Mouse (Mus musculus): ENCODE measurements around the gene Rwdd1.
A peak's percentile ranks its signal among the peaks of the same experiment; 100 is the strongest.

GRCm38 (mm10) chr10:34033630-34034305 is 14.3 kb upstream of the Rwdd1 start:
- TF ChIP-seq CTCF (IDR thresholded peaks at IDR 0.05) (peak; percentile 72), EP300 (IDR thresholded peaks at IDR 0.05; ENCODE audit: insufficient read depth, low read depth, low read length) (no peak), POLR2A (IDR thresholded peaks at IDR 0.05; ENCODE audit: insufficient read depth, low read depth, low read length) (no peak)
